Mouse (Mus musculus): Measurements from ENCODE around the gene E330017A01Rik.

DNA sequence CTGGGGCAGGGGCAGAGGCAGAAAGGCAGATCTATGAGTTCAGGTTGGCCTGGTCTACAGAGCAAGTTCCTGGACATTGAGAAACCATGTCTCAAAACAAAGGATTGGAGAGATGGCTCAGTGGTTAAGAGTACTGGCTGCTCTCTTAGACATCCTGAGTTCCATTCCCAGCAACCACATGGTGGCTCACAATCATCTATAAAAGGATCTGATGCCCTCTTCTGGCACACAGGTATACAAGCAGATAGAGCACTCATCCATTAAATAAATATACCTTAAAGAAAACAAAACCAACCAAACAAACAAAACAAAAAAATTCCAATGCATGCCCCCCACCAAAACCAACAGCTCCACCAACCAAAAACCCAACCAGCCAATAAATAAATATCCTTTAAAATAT lies 46.0 kb upstream of the E330017A01Rik start:
- TF ChIP-seq TCF3 (IDR thresholded peaks at IDR 0.05; ENCODE audit: insufficient read length, low read depth): no peak
- TF ChIP-seq POLR2AphosphoS2 (IDR thresholded peaks at IDR 0.05; ENCODE audit: insufficient read length, low read depth): no peak
- TF ChIP-seq POLR2A (IDR thresholded peaks at IDR 0.05; ENCODE audit: insufficient read length, low read depth): no peak

All from myocyte (in vitro differentiated cells).